Mouse (Mus musculus) cerebellum, adult 9-10 months (tissue): ENCODE measurements around the gene Sgms2.
A peak's percentile ranks its signal among the peaks of the same experiment; 100 is the strongest.

Experiments used
- DNase-seq: peaks from one replicate; pipeline ENCODE4 v3.0.0; 2022

The Sgms2 gene

GRCm38 (mm10) chr3:131299908-131300307 is 191.3 kb downstream of the Sgms2 start:
- DNase-seq = peak; percentile 82

- DNase-seq = peak; percentile 29
Observed at GRCm38 (mm10) chr3:131299078-131299477, 192.1 kb downstream of the Sgms2 start.

GRCm38 (mm10) chr3:131296893-131297292 is 194.3 kb downstream of the Sgms2 start:
- no peak for DNase-seq

- no peak for DNase-seq
Observed at GRCm38 (mm10) chr3:131295513-131296200, 195.6 kb downstream of the Sgms2 start.

GRCm38 (mm10) chr3:131294503-131294902 is 196.7 kb downstream of the Sgms2 start:
- DNase-seq = no peak

- no peak for DNase-seq
Observed at GRCm38 (mm10) chr3:131292959-131293358, 198.3 kb downstream of the Sgms2 start.

- DNase-seq = no peak
Observed at GRCm38 (mm10) chr3:131292349-131292748, 198.9 kb downstream of the Sgms2 start.

- DNase-seq = no peak
Observed at GRCm38 (mm10) chr3:131291890-131292289, 199.3 kb downstream of the Sgms2 start.

GRCm38 (mm10) chr3:131274151-131274550 is 217.1 kb downstream of the Sgms2 start:
- no peak for DNase-seq

GRCm38 (mm10) chr3:131272374-131273100 is 218.7 kb downstream of the Sgms2 start:
- DNase-seq = no peak

- peak; percentile 74 for DNase-seq
Observed at GRCm38 (mm10) chr3:131271559-131272373, 219.4 kb downstream of the Sgms2 start, which contains the start of gene Hadh. TSS of gene Hadh (minus strand) at chr3:131272101.

- DNase-seq = no peak
Observed at GRCm38 (mm10) chr3:131271157-131271556, 220.1 kb downstream of the Sgms2 start.

- no peak for DNase-seq
Observed at GRCm38 (mm10) chr3:131270381-131270780, 220.8 kb downstream of the Sgms2 start.
